Mouse (Mus musculus): ENCODE measurements around the gene Snap25.

DNA sequence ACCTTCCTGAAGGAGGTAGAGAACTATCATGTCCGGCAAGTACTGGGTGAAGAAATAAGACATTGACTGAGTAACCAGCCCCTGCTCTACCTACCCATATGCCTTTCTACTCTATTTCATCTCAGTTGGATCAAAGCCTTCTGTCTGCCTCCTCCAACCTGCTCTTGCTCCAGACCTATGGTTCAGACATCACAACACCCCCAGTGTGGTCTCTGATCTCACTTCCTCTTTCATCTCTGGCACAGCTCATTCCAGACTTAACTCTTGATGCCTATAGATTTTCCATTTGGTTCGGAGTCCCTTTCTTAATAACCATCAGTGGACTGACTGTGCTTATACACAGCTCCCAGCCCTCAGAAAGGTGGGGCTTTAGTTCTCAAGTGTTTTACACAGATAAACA, 37.1 kb upstream of the Snap25 start:
- TF ChIP-seq ZNF384 (IDR thresholded peaks at IDR 0.05; ENCODE audit: low read depth, low read length) (no peak), HCFC1 (IDR thresholded peaks at IDR 0.05; ENCODE audit: borderline replicate concordance, insufficient read depth, low read length) (no peak), CHD2 (IDR thresholded peaks at IDR 0.05; ENCODE audit: low read depth, low read length) (no peak), MAFK (IDR thresholded peaks at IDR 0.05; ENCODE audit: insufficient read depth, low read depth, low read length) (no peak)
